Mouse (Mus musculus) heart, adult 2 months (tissue): ENCODE results near the gene Xpo4. TPM values are rescaled to one million over a fixed set of nuclear protein-coding genes. Genes with fewer than 3 reads are reported as not detected.

Experiments
- DNase-seq, 2 experiments: peaks; one replicate each; pipeline ENCODE4 v3.0.0; 2021
- H3K27ac ChIP-seq: fragments of 200-600 bp; 2 replicates; pipeline ENCODE4 v1.8.1; 2022
- H3K27me3 ChIP-seq: fragments of 200-500 bp; 2 replicates; pipeline ENCODE4 v1.6.1; 2012; ENCODE audit warnings: mild to moderate bottlenecking, low read length, inconsistent platforms, mixed read lengths; ENCODE audit not compliant: control insufficient read depth, insufficient read depth
- H3K36me3 ChIP-seq: fragments of 200-500 bp; 2 replicates; pipeline ENCODE4 v1.6.1; 2012; ENCODE audit warnings: low read length, inconsistent platforms; ENCODE audit not compliant: control insufficient read depth, insufficient read depth
- H3K4me1 ChIP-seq: fragments of 200-500 bp; 2 replicates; pipeline ENCODE4 v1.6.1; 2011; ENCODE audit warnings: low read length; ENCODE audit not compliant: control insufficient read depth, insufficient read depth
- H3K4me3 ChIP-seq: fragments of 200-600 bp; 2 replicates; pipeline ENCODE4 v1.8.1; 2022
- H3K79me2 ChIP-seq: fragments of 200-500 bp; replicated peaks from 2 replicates; pipeline ENCODE4 v1.6.1; 2012; ENCODE audit warnings: mild to moderate bottlenecking, inconsistent platforms, low read length, moderate library complexity, mixed read lengths; ENCODE audit not compliant: control insufficient read depth, insufficient read depth
- H3K9ac ChIP-seq: fragments of 200-500 bp; 2 replicates; pipeline ENCODE4 v1.6.1; 2012; ENCODE audit warnings: low read depth, mild to moderate bottlenecking, control low read depth, inconsistent platforms, low read length, mixed read lengths
- CTCF ChIP-seq: fragments of 200-600 bp; IDR thresholded peaks from 2 replicates; pipeline ENCODE4 v1.8.1; 2022; ENCODE audit warnings: antibody characterized with exemption, mild to moderate bottlenecking, moderate library complexity
- EP300 ChIP-seq: fragments of 200-500 bp; IDR thresholded peaks from 2 replicates; pipeline ENCODE4 v1.6.1; 2011; ENCODE audit warnings: low read depth, low read length, control low read depth; ENCODE audit not compliant: insufficient read depth
- POLR2A ChIP-seq: fragments of 200-500 bp; IDR thresholded peaks from 2 replicates; pipeline ENCODE4 v1.6.1; 2011; ENCODE audit warnings: mild to moderate bottlenecking, low read depth, low read length, control low read depth; ENCODE audit not compliant: insufficient read depth
- WGBS: fragments of 180-500 bp; shearing (Covaris S2); methylation state at CpG from one replicate; pipeline ENCODE4 v1.1.7; 2018; 5-methylcytosine and 5-hydroxymethylcytosine counted together
- intact Hi-C: fragments of 180-260 bp; cut with DNase I; formaldehyde crosslinking; loops from one replicate; pipeline ENCODE4 v1.15.1; 2025
- polyA plus RNA-seq: library from polyadenylated mRNA; depleted of rRNA; stranded (reverse); fragments of >200 nt; gene quantifications from 2 replicates; pipeline ENCODE4 v1.2.3, GENCODE M21; 2012
- total RNA-seq, 2 experiments: library from RNA; stranded (reverse); gene quantifications; 2 replicates each; pipeline ENCODE4 v1.2.3; 2021

Gene Xpo4
- total and polyA plus RNA-seq, 3 experiments, result 2.8 to 12.7 (median 10.9) TPM

GRCm38 (mm10) chr14:57571155-57572133 is 93.8 kb downstream of the Xpo4 start, which contains the start of gene Eef1akmt1:
Gene Eef1akmt1, minus strand, starts transcription at chr14:57571612.
- DNase-seq, result peak; percentile 96 to 97
- Histone ChIP-seq H3K36me3 (no peaks in the 10 kb centered on the region), H3K4me3 (peak within 1 kb of the TSS; percentile 65), H3K27me3 (no peaks in the 10 kb centered on the region), H3K9ac (peak within 1 kb of the TSS; percentile 68), H3K27ac (peak within 1 kb of the TSS; percentile 78), H3K4me1 (peaks cover 1% of the 10 kb centered on the region), H3K79me2 (no peaks in the 10 kb centered on the region)
- no peak for TF ChIP-seq CTCF
- peak; percentile 98 for TF ChIP-seq POLR2A
- TF ChIP-seq EP300, result peak; percentile 57; the same call in 1 of the 2 replicates
- intact Hi-C loops, result loop anchor here (2.0 kb wide), 1 partner anchor 37 kb away; no protein-coding TSS in a partner anchor
- 5% methylated on average over 35 of the region's 35 CpGs for WGBS

GRCm38 (mm10) chr14:57565626-57566025 is 99.6 kb downstream of the Xpo4 start:
- Histone ChIP-seq H3K27ac (no peak overlapping the region), H3K27me3 (no peaks in the 10 kb centered on the region), H3K79me2 (no peaks in the 10 kb centered on the region), H3K4me1 (no peaks in the 10 kb centered on the region), H3K4me3 (no peak overlapping the region), H3K36me3 (no peaks in the 10 kb centered on the region), H3K9ac (no peak overlapping the region)
- intact Hi-C loops, result no loop called here
- 85% methylated on average over 6 of the region's 6 CpGs for WGBS
- TF ChIP-seq EP300, result no peak
- no peak for TF ChIP-seq POLR2A
- no peak for TF ChIP-seq CTCF
- DNase-seq, result no peak

GRCm38 (mm10) chr14:57556922-57557321 is 108.3 kb downstream of the Xpo4 start:
- Histone ChIP-seq H3K27ac (no peak overlapping the region), H3K4me1 (no peaks in the 10 kb centered on the region), H3K79me2 (no peaks in the 10 kb centered on the region), H3K9ac (no peak overlapping the region), H3K36me3 (no peaks in the 10 kb centered on the region), H3K4me3 (no peak overlapping the region), H3K27me3 (no peaks in the 10 kb centered on the region)
- intact Hi-C loops, result no loop called here
- TF ChIP-seq CTCF (no peak), POLR2A (no peak), EP300 (no peak)
- DNase-seq, result no peak
- WGBS, result 100% methylated on average over 1 of the region's 1 CpGs

GRCm38 (mm10) chr14:57555471-57556070 is 109.7 kb downstream of the Xpo4 start:
- intact Hi-C loops, result no loop called here
- no peaks in the 10 kb centered on the region for H3K79me2 ChIP-seq
- no peak for DNase-seq
- H3K36me3 ChIP-seq, result no peaks in the 10 kb centered on the region
- TF ChIP-seq POLR2A (no peak), EP300 (no peak), CTCF (no peak)
- no peaks in the 10 kb centered on the region for H3K27me3 ChIP-seq
- H3K4me1 ChIP-seq, result no peaks in the 10 kb centered on the region
- no peak overlapping the region for H3K9ac ChIP-seq
- H3K4me3 ChIP-seq, result no peak overlapping the region
- 85% methylated on average over 7 of the region's 7 CpGs for WGBS
- H3K27ac ChIP-seq, result no peak overlapping the region

DNA sequence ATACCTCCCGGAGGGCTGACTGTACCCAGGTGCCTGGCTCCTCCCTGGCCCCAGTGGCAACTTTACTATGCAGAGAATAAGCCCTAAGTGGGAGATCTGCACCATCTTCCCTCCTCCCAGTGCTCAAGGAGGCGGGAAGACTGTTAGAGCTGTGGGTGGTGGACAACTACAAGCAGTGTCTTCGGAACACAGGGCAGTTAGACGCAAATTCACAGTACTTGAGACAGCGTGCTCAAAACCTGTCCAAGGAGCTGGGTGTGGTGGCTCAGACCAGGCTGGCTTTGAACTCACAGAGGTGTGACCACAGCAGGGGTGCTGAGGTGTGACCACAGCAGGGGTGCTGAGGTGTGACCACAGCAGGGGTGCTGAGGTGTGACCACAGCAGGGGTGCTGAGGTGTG is 110.8 kb downstream of the Xpo4 start:
- no peak for TF ChIP-seq CTCF
- no peak for TF ChIP-seq EP300
- no peak for TF ChIP-seq POLR2A
- Histone ChIP-seq H3K9ac (no peak overlapping the region), H3K4me1 (no peaks in the 10 kb centered on the region), H3K36me3 (no peaks in the 10 kb centered on the region), H3K27me3 (no peaks in the 10 kb centered on the region), H3K27ac (no peak overlapping the region), H3K79me2 (no peaks in the 10 kb centered on the region), H3K4me3 (no peak overlapping the region)
- intact Hi-C loops, result no loop called here
- 89% methylated on average over 5 of the region's 5 CpGs for WGBS
- DNase-seq, result no peak

DNA sequence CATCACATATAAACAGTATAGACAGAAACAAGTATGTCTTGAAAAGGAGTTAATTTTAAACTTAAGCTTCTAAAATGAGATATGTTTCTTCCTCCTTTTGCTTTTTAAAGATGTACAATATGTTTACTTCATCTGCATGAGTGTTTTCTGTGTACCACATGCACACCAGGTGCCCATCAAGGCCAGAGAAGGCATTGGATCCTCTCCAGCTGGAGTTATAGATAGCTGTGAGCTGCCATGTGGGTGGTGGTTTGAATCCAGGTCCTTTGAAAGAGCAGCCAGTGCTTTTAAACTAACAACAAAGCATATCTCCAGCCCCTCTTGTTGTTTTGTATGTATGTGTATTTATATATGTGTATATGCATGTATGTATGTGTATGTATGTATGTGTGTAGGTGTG is 112.3 kb downstream of the Xpo4 start:
- H3K4me1 ChIP-seq, result no peaks in the 10 kb centered on the region
- no peaks in the 10 kb centered on the region for H3K79me2 ChIP-seq
- no peak overlapping the region for H3K27ac ChIP-seq
- intact Hi-C loops, result no loop called here
- H3K36me3 ChIP-seq, result no peaks in the 10 kb centered on the region
- TF ChIP-seq EP300 (no peak), CTCF (no peak), POLR2A (no peak)
- no peak for DNase-seq
- no peak overlapping the region for H3K4me3 ChIP-seq
- no peaks in the 10 kb centered on the region for H3K27me3 ChIP-seq
- H3K9ac ChIP-seq, result no peak overlapping the region
